Mouse (Mus musculus): ENCODE measurements around the gene Prpf6. TPM values are rescaled to one million over a fixed set of nuclear protein-coding genes. Genes with fewer than 3 reads are reported as not detected.

The Prpf6 gene
- total RNA-seq, 2 experiments from 2014 or later = 37.0 to 41.1 TPM

- intact Hi-C loops (cut with DNase I) = no loop called here
- DNase-seq = no peak
Observed at GRCm38 (mm10) chr2:181648926-181649325, 57.3 kb downstream of the Prpf6 start.

- DNase-seq = no peak
- intact Hi-C loops (cut with DNase I) = no loop called here
Observed at GRCm38 (mm10) chr2:181653065-181653464, 61.4 kb downstream of the Prpf6 start.

GRCm38 (mm10) chr2:181653523-181653922 lies 61.9 kb downstream of the Prpf6 start:
- DNase-seq = no peak
- intact Hi-C loops (cut with DNase I) = no loop called here

GRCm38 (mm10) chr2:181656734-181657133 lies 65.1 kb downstream of the Prpf6 start, which contains the start of gene Gm29797:
TSS of gene Gm29797 (plus strand) at chr2:181657034.
- DNase-seq = no peak
- intact Hi-C loops (cut with DNase I) = no loop called here

GRCm38 (mm10) chr2:181657441-181657840 lies 65.8 kb downstream of the Prpf6 start:
- DNase-seq = no peak
- intact Hi-C loops (cut with DNase I) = no loop called here

GRCm38 (mm10) chr2:181658528-181658927 lies 66.9 kb downstream of the Prpf6 start:
- intact Hi-C loops (cut with DNase I) = loop anchor here (2.0 kb wide), 2 partner anchors 36 to 48 kb away; no protein-coding TSS in a partner anchor

GRCm38 (mm10) chr2:181658930-181659555 lies 67.4 kb downstream of the Prpf6 start:
- intact Hi-C loops (cut with DNase I) = loop anchor here (1.0 to 2.0 kb wide), 3 partner anchors 19 to 48 kb away; no protein-coding TSS in a partner anchor
- DNase-seq = peak; percentile 75 to 76

More at GRCm38 (mm10) chr2:181658528-181658927, 66.9 kb downstream of the Prpf6 start:
- no peak for DNase-seq

- DNase-seq = peak; percentile 90 to 94
- intact Hi-C loops (cut with DNase I) = loop anchor here (1.0 to 2.0 kb wide), 3 partner anchors 19 to 47 kb away; no protein-coding TSS in a partner anchor
Observed at GRCm38 (mm10) chr2:181659609-181660055, 68.0 kb downstream of the Prpf6 start.

GRCm38 (mm10) chr2:181662620-181663297 lies 71.1 kb downstream of the Prpf6 start:
- intact Hi-C loops (cut with DNase I) = no loop called here
- peak in 1 of 2 experiments; percentile 57 for DNase-seq

- peak; percentile 70 to 80 for DNase-seq
- intact Hi-C loops (cut with DNase I) = no loop called here
Observed at GRCm38 (mm10) chr2:181663298-181663630, 71.6 kb downstream of the Prpf6 start.

GRCm38 (mm10) chr2:181670285-181670912 lies 78.7 kb downstream of the Prpf6 start:
- no peak for DNase-seq
- intact Hi-C loops (cut with DNase I) = loop anchor here (10.0 kb wide), 1 partner anchor 276 kb away; no protein-coding TSS in a partner anchor

GRCm38 (mm10) chr2:181670913-181671311 lies 79.2 kb downstream of the Prpf6 start:
- DNase-seq = no peak
- intact Hi-C loops (cut with DNase I) = loop anchor here (10.0 kb wide), 1 partner anchor 276 kb away; no protein-coding TSS in a partner anchor

GRCm38 (mm10) chr2:181671326-181671725 lies 79.7 kb downstream of the Prpf6 start, which contains the start of gene Sox18:
TSS of gene Sox18 (minus strand) at chr2:181671640.
- intact Hi-C loops (cut with DNase I) = loop anchor here (10.0 kb wide), 1 partner anchor 277 kb away; no protein-coding TSS in a partner anchor
- peak; percentile 73 to 74 for DNase-seq

GRCm38 (mm10) chr2:181671984-181672383 lies 80.3 kb downstream of the Prpf6 start:
- intact Hi-C loops (cut with DNase I) = loop anchor here (10.0 kb wide), 1 partner anchor 277 kb away; no protein-coding TSS in a partner anchor
- DNase-seq = no peak

GRCm38 (mm10) chr2:181673501-181673900 lies 81.8 kb downstream of the Prpf6 start:
- intact Hi-C loops (cut with DNase I) = loop anchor here (10.0 kb wide), 1 partner anchor 279 kb away; no protein-coding TSS in a partner anchor
- no peak for DNase-seq

GRCm38 (mm10) chr2:181674934-181675333 lies 83.3 kb downstream of the Prpf6 start:
- intact Hi-C loops (cut with DNase I) = loop anchor here (10.0 kb wide), 1 partner anchor 280 kb away; no protein-coding TSS in a partner anchor
- no peak for DNase-seq

- intact Hi-C loops (cut with DNase I) = loop anchor here (10.0 kb wide), 1 partner anchor 281 kb away; no protein-coding TSS in a partner anchor
- DNase-seq = peak; percentile 79 to 80
Observed at GRCm38 (mm10) chr2:181675454-181675853, 83.8 kb downstream of the Prpf6 start.

GRCm38 (mm10) chr2:181676424-181676823 lies 84.8 kb downstream of the Prpf6 start:
- no peak for DNase-seq
- intact Hi-C loops (cut with DNase I) = loop anchor here (10.0 kb wide), 1 partner anchor 282 kb away; no protein-coding TSS in a partner anchor

GRCm38 (mm10) chr2:181677096-181677754 lies 85.6 kb downstream of the Prpf6 start:
- peak; percentile 62 to 65 for DNase-seq
- intact Hi-C loops (cut with DNase I) = loop anchor here (10.0 kb wide), 1 partner anchor 282 kb away; no protein-coding TSS in a partner anchor

- intact Hi-C loops (cut with DNase I) = loop anchor here (1.0 to 10.0 kb wide), 4 partner anchors 18 to 283 kb away; no protein-coding TSS in a partner anchor
- no peak for DNase-seq
Observed at GRCm38 (mm10) chr2:181677755-181678098, 86.1 kb downstream of the Prpf6 start.

All from heart, postnatal 10 days (tissue).